ENCODE assay signal across 8 mouse cellular contexts in the genomic region with DNA sequence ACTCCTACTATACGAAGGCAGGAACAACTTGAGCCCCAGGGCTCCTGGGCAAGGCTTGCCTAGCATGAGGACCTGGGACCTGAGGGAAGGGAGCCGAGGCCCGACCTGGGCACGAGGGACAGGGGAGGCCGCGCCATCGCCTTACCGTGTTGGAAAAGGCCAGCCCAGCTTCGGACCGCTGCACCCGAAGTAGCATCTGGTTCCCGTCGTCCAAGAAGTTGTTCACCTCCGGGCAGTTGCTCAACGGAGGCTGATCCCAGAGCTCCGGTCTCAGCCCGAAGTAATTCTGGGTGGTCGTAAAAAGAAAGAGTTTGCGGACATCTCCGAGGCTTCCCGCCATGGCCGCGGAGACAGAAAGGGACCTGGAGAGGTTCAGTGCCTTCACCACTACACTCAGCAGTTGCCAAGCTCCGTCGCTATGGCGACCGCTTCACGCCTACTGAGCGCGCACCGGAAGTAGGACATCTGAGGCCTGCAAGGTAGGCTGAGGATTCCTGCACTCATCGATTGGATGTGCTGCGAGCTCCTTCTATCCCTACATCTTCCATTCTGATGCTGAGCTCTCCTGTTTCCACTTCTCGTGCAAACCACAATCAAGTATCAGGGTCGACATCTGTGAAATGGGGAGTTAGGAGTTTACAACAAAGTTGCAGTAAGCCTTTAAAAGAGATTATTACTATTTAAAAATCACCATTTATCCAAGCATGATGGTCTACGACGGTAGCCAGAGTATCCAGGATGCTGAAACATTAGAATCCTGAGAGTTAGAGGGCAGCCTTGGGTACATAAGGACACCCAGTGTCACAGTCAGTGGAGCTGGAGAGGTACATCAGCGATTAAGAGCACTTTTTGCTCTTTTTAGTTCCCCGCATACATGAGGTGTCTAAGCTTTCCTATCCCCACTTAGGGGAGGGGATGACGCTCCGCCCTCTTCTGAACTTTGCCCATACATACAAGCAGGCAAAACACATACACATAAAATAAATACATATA. TPM values are rescaled to one million over a fixed set of nuclear protein-coding genes. Genes with fewer than 3 reads are reported as not detected.
DNase-seq lines count a peak whose midpoint lies in the region; ATAC-seq and TF ChIP-seq lines count a peak whose summit lies in the region.

No protein-coding gene starts in this region.

- H3K27ac ChIP-seq in gastrocnemius, adult 2 months: peak overlapping the region; percentile 65
- peak overlapping the region; percentile 42; the same call in 1 of the 2 replicates for H3K27ac ChIP-seq in hindbrain, postnatal 0 days

- intact Hi-C loops in gastrocnemius, adult 2 months (cut with DNase I): no loop called here

- TF ChIP-seq CTCF in gastrocnemius, adult 2 months (IDR thresholded peaks at IDR 0.05): no peak
- no peak for TF ChIP-seq CTCF in hindbrain, postnatal 0 days (IDR thresholded peaks at IDR 0.05; ENCODE audit: low read depth)

- H3K4me3 ChIP-seq in gastrocnemius, adult 2 months: peak overlapping the region; percentile 84
- peak overlapping the region; percentile 59 for H3K4me3 ChIP-seq in hindbrain, postnatal 0 days (ENCODE audit: low read length)

- peak overlapping the region; percentile 89 for H3K4me2 ChIP-seq in hindbrain, postnatal 0 days (ENCODE audit: low read depth, low read length)

- no peaks in the 10 kb centered on the region for H3K36me3 ChIP-seq in hindbrain, postnatal 0 days (ENCODE audit: insufficient read depth, low read length)

- whole genome bisulfite sequencing in hindbrain, postnatal 0 days: 8% methylated on average over 41 of the region's 41 CpGs

- peak; percentile 99 for ATAC-seq in common myeloid progenitor, adult 5-6 weeks (replicated peaks; ENCODE audit: low read depth, poor library complexity, severe bottlenecking)
- peak; percentile 100 for ATAC-seq in hindbrain, postnatal 0 days

- H3K9ac ChIP-seq in hindbrain, postnatal 0 days (replicated peaks; ENCODE audit: low read length): peak overlapping the region; percentile 63

- no peaks in the 10 kb centered on the region for H3K4me1 ChIP-seq in hindbrain, postnatal 0 days (ENCODE audit: insufficient read depth, low read length)

- no peaks in the 10 kb centered on the region for H3K9me3 ChIP-seq in hindbrain, postnatal 0 days (ENCODE audit: low read length)

- no peaks in the 10 kb centered on the region for H3K27me3 ChIP-seq in hindbrain, postnatal 0 days (ENCODE audit: insufficient read depth, low read length)

- peak; percentile 70 for DNase-seq in WW6 (ENCODE audit: low read depth, low spot score)
- peak; percentile 90 for DNase-seq in gastrocnemius, adult 2 months
- peak; percentile 96 for DNase-seq in hindbrain, postnatal 0 days (ENCODE audit: low spot score)
- peak; percentile 91 to 96 for DNase-seq in left cerebral cortex, adult 18-20 months (ENCODE audit: low spot score in 2 of 2)
- DNase-seq in lung, postnatal 4 days: peak; percentile 82 to 89
- DNase-seq in retina, postnatal 7 days (ENCODE audit: low read depth, low spot score): peak; percentile 82
- peak; percentile 75 to 80 for DNase-seq in urinary bladder, adult 18-20 months (ENCODE audit: low spot score in 2 of 2)

RNA-seq across cellular contexts. Expression of a gene that starts 7.3 kb away (rescaled TPM):
- total RNA-seq in common myeloid progenitor, adult 5-6 weeks (2017): 6.7 and 7.4 TPM in 2 replicates
- 1 to 10 TPM; 1.3 TPM for total RNA-seq in gastrocnemius, adult 2 months (2021)
- 12.2 and 13.0 TPM in 2 replicates for total RNA-seq in hindbrain, postnatal 0 days (2014; rRNA removed)
- 14.5 and 16.7 TPM in 2 replicates for polyA plus RNA-seq in hindbrain, postnatal 0 days (2015; fragmentation: Nextera tagmentation; extraction: Ambion mirVana)
- total RNA-seq in left cerebral cortex, adult 18-20 months (2021): 10 to 100 TPM; 29.9 to 32.7 TPM

RNA-seq across cellular contexts. Expression of a gene that starts 7.4 kb away (rescaled TPM):
- 87.9 and 114 TPM in 2 replicates for total RNA-seq in common myeloid progenitor, adult 5-6 weeks (2017)
- total RNA-seq in gastrocnemius, adult 2 months (2021): 10 to 100 TPM; 71.2 to 89.2 TPM
- 64.0 and 78.7 TPM in 2 replicates for total RNA-seq in hindbrain, postnatal 0 days (2014; rRNA removed)
- polyA plus RNA-seq in hindbrain, postnatal 0 days (2015; fragmentation: Nextera tagmentation; extraction: Ambion mirVana): 83.4 and 87.4 TPM in 2 replicates
- total RNA-seq in left cerebral cortex, adult 18-20 months (2021): 10 to 100 TPM; 71.0 to 75.0 TPM

Comparison
In these comparisons a context has a peak if more than half of its experiments do, and no peak if none do; other contexts are left out.
1. Peak in every context shown above with its lines: DNase-seq, ATAC-seq, H3K4me3 ChIP-seq and H3K27ac ChIP-seq.